Mouse (Mus musculus) thymus, adult 2 months (tissue): Measurements from ENCODE around the gene Rfx4. TPM values are rescaled to one million over a fixed set of nuclear protein-coding genes. Genes with fewer than 3 reads are reported as not detected.

Source experiments
- DNase-seq: peaks from one replicate; pipeline ENCODE4 v3.0.0; 2021
- H3K27ac ChIP-seq: fragments of 200-500 bp; 2 replicates; pipeline ENCODE4 v1.5.1; 2012; ENCODE audit warnings: low read length, control low read depth; ENCODE audit not compliant: control insufficient read depth, insufficient read depth
- H3K27me3 ChIP-seq: fragments of 200-500 bp; 2 replicates; pipeline ENCODE4 v1.6.1; 2012; ENCODE audit warnings: mild to moderate bottlenecking, low read length, moderate library complexity, mixed read lengths; ENCODE audit not compliant: control insufficient read depth, insufficient read depth
- H3K36me3 ChIP-seq: fragments of 200-500 bp; 2 replicates; pipeline ENCODE4 v1.6.1; 2012; ENCODE audit warnings: mild to moderate bottlenecking, low read length, moderate library complexity; ENCODE audit not compliant: control insufficient read depth, insufficient read depth
- H3K4me1 ChIP-seq: fragments of 200-500 bp; replicated peaks from 2 replicates; pipeline ENCODE4 v1.6.1; 2012; ENCODE audit warnings: low read length; ENCODE audit not compliant: control insufficient read depth, insufficient read depth
- H3K4me3 ChIP-seq: fragments of 200-500 bp; 2 replicates; pipeline ENCODE4 v1.5.1; 2012; ENCODE audit warnings: mild to moderate bottlenecking, low read length, control low read depth, moderate library complexity; ENCODE audit not compliant: control insufficient read depth, insufficient read depth
- CTCF ChIP-seq: fragments of 200-500 bp; IDR thresholded peaks from 2 replicates; pipeline ENCODE4 v1.5.1; 2012; ENCODE audit warnings: mild to moderate bottlenecking, control low read depth, low read length, moderate library complexity, borderline replicate concordance; ENCODE audit not compliant: control insufficient read depth, poor library complexity, insufficient read depth; ENCODE audit errors: extremely low read depth
- POLR2A ChIP-seq: fragments of 200-500 bp; IDR thresholded peaks from 2 replicates; pipeline ENCODE4 v1.6.1; 2012; ENCODE audit warnings: mild to moderate bottlenecking, low read length, control low read depth, moderate library complexity; ENCODE audit not compliant: control insufficient read depth, poor library complexity, insufficient read depth; ENCODE audit errors: extremely low read depth
- WGBS: fragments of 180-500 bp; shearing (Covaris S2); methylation state at CpG from one replicate; pipeline ENCODE4 v1.1.7; 2018; 5-methylcytosine and 5-hydroxymethylcytosine counted together
- polyA plus RNA-seq: library from polyadenylated mRNA; depleted of rRNA; stranded (reverse); fragments of >200 nt; gene quantifications from 2 replicates; pipeline ENCODE4 v1.2.3, GENCODE M21; 2012

Rfx4 gene
- polyA plus RNA-seq, 1 experiment, result 0.12 TPM

GRCm38 (mm10) chr10:84928465-84928864 lies 172.6 kb downstream of the Rfx4 start:
- no peak for DNase-seq
- Histone ChIP-seq H3K27me3 (no peaks in the 10 kb centered on the region), H3K4me1 (no peaks in the 10 kb centered on the region), H3K27ac (no peak overlapping the region), H3K36me3 (peaks cover 17% of the 10 kb centered on the region; the same call in 1 of the 2 replicates), H3K4me3 (no peak overlapping the region)
- 96% methylated on average over 4 of the region's 4 CpGs for WGBS
- no peak for TF ChIP-seq CTCF
- TF ChIP-seq POLR2A, result no peak

- no peak overlapping the region for H3K27ac ChIP-seq
- TF ChIP-seq POLR2A (no peak), CTCF (no peak)
- 77% methylated on average over 7 of the region's 7 CpGs for WGBS
- H3K36me3 ChIP-seq, result no peaks in the 10 kb centered on the region
- H3K4me1 ChIP-seq, result no peaks in the 10 kb centered on the region
- DNase-seq, result no peak
- no peaks in the 10 kb centered on the region for H3K27me3 ChIP-seq
- no peak overlapping the region for H3K4me3 ChIP-seq
These were observed 179.8 kb downstream of the Rfx4 start for GRCm38 (mm10) chr10:84935553-84936209.

- Histone ChIP-seq H3K27me3 (no peaks in the 10 kb centered on the region), H3K27ac (no peak overlapping the region), H3K4me3 (no peak overlapping the region), H3K36me3 (no peaks in the 10 kb centered on the region), H3K4me1 (no peaks in the 10 kb centered on the region)
- 93% methylated on average over 4 of the region's 4 CpGs for WGBS
- TF ChIP-seq POLR2A (no peak), CTCF (no peak)
- DNase-seq, result no peak
These were observed 181.1 kb downstream of the Rfx4 start for GRCm38 (mm10) chr10:84936832-84937515.

GRCm38 (mm10) chr10:84938094-84938820 lies 182.4 kb downstream of the Rfx4 start:
- Histone ChIP-seq H3K27ac (no peak overlapping the region), H3K4me3 (no peak overlapping the region), H3K27me3 (no peaks in the 10 kb centered on the region), H3K36me3 (no peaks in the 10 kb centered on the region), H3K4me1 (no peaks in the 10 kb centered on the region)
- no peak for TF ChIP-seq POLR2A
- TF ChIP-seq CTCF, result no peak
- 92% methylated on average over 14 of the region's 14 CpGs for WGBS
- no peak for DNase-seq

GRCm38 (mm10) chr10:84938886-84939285 lies 183.0 kb downstream of the Rfx4 start:
- no peaks in the 10 kb centered on the region for H3K36me3 ChIP-seq
- no peaks in the 10 kb centered on the region for H3K4me1 ChIP-seq
- 99% methylated on average over 5 of the region's 5 CpGs for WGBS
- TF ChIP-seq POLR2A, result no peak
- TF ChIP-seq CTCF, result no peak
- H3K27ac ChIP-seq, result no peak overlapping the region
- H3K4me3 ChIP-seq, result no peak overlapping the region
- no peak for DNase-seq
- no peaks in the 10 kb centered on the region for H3K27me3 ChIP-seq

GRCm38 (mm10) chr10:84940356-84940755 lies 184.5 kb downstream of the Rfx4 start:
- no peak for DNase-seq
- no peak overlapping the region for H3K4me3 ChIP-seq
- H3K27me3 ChIP-seq, result no peaks in the 10 kb centered on the region
- WGBS, result 95% methylated on average over 1 of the region's 1 CpGs
- no peaks in the 10 kb centered on the region for H3K36me3 ChIP-seq
- H3K4me1 ChIP-seq, result no peaks in the 10 kb centered on the region
- no peak overlapping the region for H3K27ac ChIP-seq
- TF ChIP-seq CTCF, result no peak
- TF ChIP-seq POLR2A, result no peak
